Mouse (Mus musculus) bone marrow macrophage, adult 2 months (primary cell): ENCODE results near the gene Cdyl2.

Source experiments
- CTCF ChIP-seq: IDR thresholded peaks from 2 replicates; pipeline ENCODE4 v1.5.1; 2012; ENCODE audit warnings: low read depth, mild to moderate bottlenecking, low read length, moderate library complexity
- POLR2A ChIP-seq: IDR thresholded peaks from 2 replicates; pipeline ENCODE4 v1.6.1; 2012; ENCODE audit warnings: mild to moderate bottlenecking, low read depth, low read length, borderline replicate concordance

GRCm38 (mm10) chr8:116634436-116634835 is 98.4 kb downstream of the Cdyl2 start:
- TF ChIP-seq POLR2A (no peak), CTCF (no peak)
